Mouse (Mus musculus): ENCODE results near the gene Fbxl12. TPM values are rescaled to one million over a fixed set of nuclear protein-coding genes. Genes with fewer than 3 reads are reported as not detected.

The Fbxl12 gene
- polyA plus RNA-seq, 1 experiment from 2014 or later: 6.2 TPM

DNA sequence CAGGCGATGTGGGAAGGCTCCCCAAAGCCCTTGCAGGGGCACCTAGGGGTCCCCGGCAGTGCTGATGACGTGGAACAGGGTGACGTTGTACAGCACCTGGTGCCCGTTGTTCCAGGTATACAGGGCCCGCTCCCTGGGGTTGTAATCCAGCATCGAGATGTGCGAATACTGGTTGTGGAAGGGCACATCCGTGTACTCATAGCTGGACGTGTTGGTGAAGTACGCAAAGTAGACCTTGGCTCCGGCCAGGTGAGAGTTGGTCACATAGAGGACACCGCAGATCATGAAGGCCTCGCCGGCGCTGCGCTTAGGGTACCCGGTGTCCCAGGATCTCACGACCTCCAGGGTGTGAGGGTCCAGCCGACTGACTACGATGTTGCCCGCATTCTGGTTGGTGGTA is 23.5 kb upstream of the Fbxl12 start:
- no peak overlapping the region for H3K9ac ChIP-seq
- no peak overlapping the region for H3K4me3 ChIP-seq
- 86% methylated on average over 22 of the region's 22 CpGs for WGBS (ENCODE audit: insufficient replicate concordance)
- no peak for ATAC-seq
- peaks cover 20% of the 10 kb centered on the region for H3K4me1 ChIP-seq
- H3K9me3 ChIP-seq (replicated peaks): no peaks in the 10 kb centered on the region
- H3K27ac ChIP-seq: no peak overlapping the region
- peaks cover 9% of the 10 kb centered on the region; the same call in 1 of the 2 replicates for H3K27me3 ChIP-seq (replicated peaks)
- H3K4me2 ChIP-seq: no peak overlapping the region
- peaks cover 25% of the 10 kb centered on the region for H3K36me3 ChIP-seq

- Histone ChIP-seq H3K4me3 (no peak overlapping the region), H3K4me2 (peak overlapping the region; percentile 32), H3K9me3 (replicated peaks) (no peaks in the 10 kb centered on the region), H3K27ac (no peak overlapping the region), H3K4me1 (peaks cover 20% of the 10 kb centered on the region), H3K27me3 (replicated peaks) (peaks cover 7% of the 10 kb centered on the region; the same call in 1 of the 2 replicates), H3K9ac (peak overlapping the region; percentile 25; the same call in 1 of the 2 replicates), H3K36me3 (peaks cover 40% of the 10 kb centered on the region)
- peak; percentile 48 for ATAC-seq
- WGBS (ENCODE audit: insufficient replicate concordance): 4% methylated on average over 7 of the region's 7 CpGs
Observed at GRCm38 (mm10) chr9:20666510-20667034, 22.0 kb upstream of the Fbxl12 start.

- Histone ChIP-seq H3K9ac (no peak overlapping the region), H3K27me3 (replicated peaks) (peaks cover 2% of the 10 kb centered on the region; the same call in 1 of the 2 replicates), H3K4me1 (peaks cover 20% of the 10 kb centered on the region), H3K36me3 (peaks cover 46% of the 10 kb centered on the region), H3K4me2 (0 out of 2 replicates have a peak overlapping the region, but pooled peaks have one; percentile 32), H3K4me3 (no peak overlapping the region), H3K27ac (no peak overlapping the region), H3K9me3 (replicated peaks) (no peaks in the 10 kb centered on the region)
- ATAC-seq: no peak
- WGBS (ENCODE audit: insufficient replicate concordance): 29% methylated on average over 8 of the region's 8 CpGs
Observed at GRCm38 (mm10) chr9:20665925-20666324, 21.4 kb upstream of the Fbxl12 start.

- no peak for ATAC-seq
- no peak overlapping the region for H3K4me2 ChIP-seq
- no peak overlapping the region for H3K27ac ChIP-seq
- H3K27me3 ChIP-seq (replicated peaks): no peaks in the 10 kb centered on the region; the same call in 1 of the 2 replicates
- H3K4me1 ChIP-seq: peaks cover 20% of the 10 kb centered on the region
- no peaks in the 10 kb centered on the region for H3K9me3 ChIP-seq (replicated peaks)
- no peak overlapping the region for H3K9ac ChIP-seq
- WGBS (ENCODE audit: insufficient replicate concordance): 73% methylated on average over 5 of the region's 5 CpGs
- peaks cover 54% of the 10 kb centered on the region for H3K36me3 ChIP-seq
- H3K4me3 ChIP-seq: no peak overlapping the region
Observed at GRCm38 (mm10) chr9:20664982-20665637, 20.5 kb upstream of the Fbxl12 start.

GRCm38 (mm10) chr9:20664366-20664765 is 19.8 kb upstream of the Fbxl12 start:
- H3K4me1 ChIP-seq: peaks cover 20% of the 10 kb centered on the region
- no peak overlapping the region for H3K9ac ChIP-seq
- H3K27me3 ChIP-seq (replicated peaks): no peaks in the 10 kb centered on the region
- H3K27ac ChIP-seq: no peak overlapping the region
- no peak for ATAC-seq
- H3K4me2 ChIP-seq: no peak overlapping the region
- no peak overlapping the region for H3K4me3 ChIP-seq
- H3K9me3 ChIP-seq (replicated peaks): no peaks in the 10 kb centered on the region
- H3K36me3 ChIP-seq: peaks cover 62% of the 10 kb centered on the region
- WGBS (ENCODE audit: insufficient replicate concordance): 89% methylated on average over 2 of the region's 2 CpGs

DNA sequence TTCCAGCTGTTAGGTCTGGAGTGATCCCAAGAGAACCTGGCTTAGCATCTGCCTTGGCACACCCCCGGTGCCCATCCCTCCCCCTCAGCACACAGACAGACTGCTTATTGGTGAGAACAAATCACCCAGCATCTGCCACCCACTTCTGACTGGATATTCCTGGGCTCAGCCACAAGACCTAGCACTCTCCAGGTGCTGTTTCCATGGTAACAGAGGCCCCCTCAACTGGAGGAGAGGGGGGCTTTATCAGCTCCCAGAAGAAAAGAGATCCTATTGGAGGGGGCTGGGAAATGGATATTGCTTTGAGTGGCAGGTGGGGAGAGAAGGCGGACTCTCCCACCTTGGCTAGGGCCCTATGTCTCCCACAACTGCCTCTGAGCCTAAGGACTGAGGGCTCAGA is 19.4 kb upstream of the Fbxl12 start:
- Histone ChIP-seq H3K9me3 (replicated peaks) (no peaks in the 10 kb centered on the region), H3K9ac (no peak overlapping the region), H3K4me2 (no peak overlapping the region), H3K27me3 (replicated peaks) (no peaks in the 10 kb centered on the region), H3K4me3 (no peak overlapping the region), H3K4me1 (peaks cover 20% of the 10 kb centered on the region), H3K36me3 (peaks cover 66% of the 10 kb centered on the region), H3K27ac (no peak overlapping the region)
- no peak for ATAC-seq
- WGBS (ENCODE audit: insufficient replicate concordance): 81% methylated on average over 2 of the region's 2 CpGs

DNA sequence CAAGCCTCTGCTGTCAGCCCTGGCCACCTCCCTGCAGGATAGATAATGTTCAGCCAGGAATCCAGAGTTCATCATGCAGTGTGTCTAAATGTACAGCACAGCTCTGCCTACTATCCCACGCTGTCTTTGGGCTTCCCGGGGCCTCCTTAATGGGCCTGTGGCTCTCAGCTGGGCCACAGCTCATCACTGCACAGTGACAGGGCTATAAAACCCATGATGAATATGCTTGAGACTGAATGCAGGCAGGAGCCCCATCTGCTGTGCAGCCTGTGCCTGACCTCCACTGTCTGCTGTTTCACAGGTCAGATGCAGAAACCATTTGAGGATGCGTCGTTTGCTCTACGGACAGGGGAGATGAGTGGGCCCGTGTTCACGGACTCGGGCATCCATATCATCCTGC is 18.3 kb upstream of the Fbxl12 start:
- H3K27ac ChIP-seq: no peak overlapping the region
- no peaks in the 10 kb centered on the region for H3K27me3 ChIP-seq (replicated peaks)
- 86% methylated on average over 8 of the region's 8 CpGs for WGBS (ENCODE audit: insufficient replicate concordance)
- no peak overlapping the region for H3K4me3 ChIP-seq
- H3K9ac ChIP-seq: no peak overlapping the region
- H3K9me3 ChIP-seq (replicated peaks): no peaks in the 10 kb centered on the region
- H3K36me3 ChIP-seq: peaks cover 77% of the 10 kb centered on the region
- H3K4me2 ChIP-seq: no peak overlapping the region
- no peak for ATAC-seq
- peaks cover 20% of the 10 kb centered on the region for H3K4me1 ChIP-seq

GRCm38 (mm10) chr9:20662325-20662724 is 17.8 kb upstream of the Fbxl12 start:
- H3K4me3 ChIP-seq: no peak overlapping the region
- no peaks in the 10 kb centered on the region for H3K9me3 ChIP-seq (replicated peaks)
- no peak overlapping the region for H3K4me2 ChIP-seq
- 0 out of 2 replicates have a peak, but pooled peaks have one; percentile 23 for ATAC-seq
- 68% methylated on average over 3 of the region's 3 CpGs for WGBS (ENCODE audit: insufficient replicate concordance)
- H3K27ac ChIP-seq: no peak overlapping the region
- peaks cover 20% of the 10 kb centered on the region for H3K4me1 ChIP-seq
- H3K9ac ChIP-seq: no peak overlapping the region
- peaks cover 82% of the 10 kb centered on the region for H3K36me3 ChIP-seq
- no peaks in the 10 kb centered on the region for H3K27me3 ChIP-seq (replicated peaks)

- Histone ChIP-seq H3K4me2 (no peak overlapping the region), H3K9me3 (replicated peaks) (no peaks in the 10 kb centered on the region), H3K9ac (no peak overlapping the region), H3K4me3 (no peak overlapping the region), H3K27me3 (replicated peaks) (no peaks in the 10 kb centered on the region), H3K36me3 (peaks cover 91% of the 10 kb centered on the region), H3K4me1 (peaks cover 28% of the 10 kb centered on the region), H3K27ac (no peak overlapping the region)
- WGBS (ENCODE audit: insufficient replicate concordance): 80% methylated on average over 3 of the region's 3 CpGs
- no peak for ATAC-seq
Observed at GRCm38 (mm10) chr9:20657546-20657945, 13.0 kb upstream of the Fbxl12 start.

DNA sequence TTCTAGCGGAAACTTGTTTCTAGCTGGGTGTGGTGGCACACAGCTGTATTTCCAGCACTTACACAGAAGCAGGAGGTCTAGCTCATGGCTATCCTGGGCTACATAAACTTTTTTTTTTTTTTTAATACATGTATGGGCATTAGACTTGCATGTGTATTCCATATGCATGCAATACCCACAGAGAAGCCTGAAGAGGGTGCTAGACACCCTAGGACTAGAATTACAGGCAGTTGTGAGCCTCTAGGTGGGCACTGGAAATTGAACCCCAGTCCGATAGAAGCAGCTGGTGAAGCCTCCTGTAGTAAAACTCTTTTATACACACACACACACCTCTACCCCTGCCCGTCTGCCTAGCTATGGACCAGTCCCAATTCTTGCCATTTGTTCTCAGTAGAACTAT is 9.3 kb upstream of the Fbxl12 start:
- H3K9me3 ChIP-seq (replicated peaks): no peaks in the 10 kb centered on the region
- peak overlapping the region; percentile 89 for H3K9ac ChIP-seq
- H3K27ac ChIP-seq: no peak overlapping the region
- H3K4me1 ChIP-seq: peaks cover 56% of the 10 kb centered on the region
- H3K27me3 ChIP-seq (replicated peaks): no peaks in the 10 kb centered on the region
- no peak for ATAC-seq
- peaks cover 54% of the 10 kb centered on the region for H3K36me3 ChIP-seq
- peak overlapping the region; percentile 88 for H3K4me2 ChIP-seq
- 90% methylated on average over 3 of the region's 3 CpGs for WGBS (ENCODE audit: insufficient replicate concordance)
- H3K4me3 ChIP-seq: peak overlapping the region; percentile 88; the same call in 1 of the 2 replicates

- 0% methylated on average over 25 of the region's 25 CpGs for WGBS (ENCODE audit: insufficient replicate concordance)
- Histone ChIP-seq H3K9me3 (replicated peaks) (no peaks in the 10 kb centered on the region), H3K4me3 (peak overlapping the region; percentile 88), H3K27me3 (replicated peaks) (no peaks in the 10 kb centered on the region), H3K9ac (peak overlapping the region; percentile 89), H3K4me1 (peaks cover 65% of the 10 kb centered on the region), H3K27ac (peak overlapping the region; percentile 64; the same call in 1 of the 2 replicates), H3K4me2 (peak overlapping the region; percentile 88), H3K36me3 (peaks cover 51% of the 10 kb centered on the region)
- peak; percentile 11 for ATAC-seq
Observed at GRCm38 (mm10) chr9:20652260-20652658, 7.7 kb upstream of the Fbxl12 start.

DNA sequence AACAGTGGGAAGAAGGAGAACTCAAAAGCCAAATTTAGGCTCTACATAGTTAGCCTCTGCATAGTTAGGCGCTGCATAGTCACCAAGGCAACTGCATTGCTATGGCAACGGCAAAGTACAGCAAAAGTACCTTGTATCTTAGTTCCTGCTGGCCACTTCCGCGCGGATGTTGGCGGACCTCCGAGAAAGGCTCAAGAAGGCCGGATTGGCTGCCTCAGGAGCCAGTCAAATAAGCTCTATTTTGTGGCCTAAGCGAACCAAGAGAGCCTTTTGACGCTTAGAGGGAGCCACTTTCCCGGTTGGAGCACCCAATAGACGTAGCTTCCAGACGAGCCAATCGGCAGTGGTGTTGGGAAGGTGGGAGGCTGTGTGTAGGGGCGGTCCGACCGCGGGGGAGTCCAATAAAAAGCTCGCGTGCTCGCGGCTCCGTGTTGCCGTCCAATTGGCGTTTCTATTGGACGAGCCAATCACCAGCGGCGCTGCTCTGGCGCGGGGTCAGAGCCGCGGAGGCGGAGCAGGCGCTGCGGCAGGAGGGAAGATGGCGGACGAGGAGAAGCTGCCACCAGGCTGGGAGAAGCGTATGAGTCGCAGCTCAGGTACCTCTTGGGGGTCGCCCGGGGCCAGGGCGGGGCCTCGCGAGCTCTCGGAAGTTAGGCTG is 7.2 kb upstream of the Fbxl12 start, which contains the start of gene Pin1:
Gene Pin1 (plus strand): TSS at position 494 of the 658 bp plus-strand sequence.
- H3K27ac ChIP-seq: peak within 1 kb of the TSS; percentile 64
- under 1% methylated on average over 45 of the region's 45 CpGs for WGBS (ENCODE audit: insufficient replicate concordance)
- peak within 1 kb of the TSS; percentile 89 for H3K9ac ChIP-seq
- no peaks in the 10 kb centered on the region for H3K9me3 ChIP-seq (replicated peaks)
- peak within 1 kb of the TSS; percentile 88 for H3K4me2 ChIP-seq
- H3K4me3 ChIP-seq: peak within 1 kb of the TSS; percentile 88
- H3K4me1 ChIP-seq: peaks cover 66% of the 10 kb centered on the region
- peak; percentile 98 for ATAC-seq
- H3K36me3 ChIP-seq: peaks cover 51% of the 10 kb centered on the region
- H3K27me3 ChIP-seq (replicated peaks): no peaks in the 10 kb centered on the region
